Mouse (Mus musculus): ENCODE measurements around the gene Kmt5c.

Gene Kmt5c

GRCm38 (mm10) chr7:4739544-4740275 lies at the start of gene Kmt5c:
Gene Kmt5c, plus strand, starts transcription at chr7:4740115.
- peak; percentile 99 for DNase-seq (ENCODE audit: low spot score)

- peak; percentile 88 for DNase-seq (ENCODE audit: low spot score)
These were observed 49.5 kb upstream of the Kmt5c start, which contains the start of gene Brsk1 for GRCm38 (mm10) chr7:4690387-4690786. Gene Brsk1, plus strand, starts transcription at chr7:4690604.

- DNase-seq (ENCODE audit: low spot score), result no peak
These were observed 48.8 kb upstream of the Kmt5c start for GRCm38 (mm10) chr7:4690951-4691653.

GRCm38 (mm10) chr7:4693004-4693403 lies 46.9 kb upstream of the Kmt5c start:
- no peak for DNase-seq (ENCODE audit: low spot score)

- peak; percentile 30 for DNase-seq (ENCODE audit: low spot score)
These were observed 37.6 kb upstream of the Kmt5c start for GRCm38 (mm10) chr7:4702334-4702733.

GRCm38 (mm10) chr7:4703195-4703594 lies 36.7 kb upstream of the Kmt5c start:
- DNase-seq (ENCODE audit: low spot score), result no peak

GRCm38 (mm10) chr7:4705098-4705497 lies 34.8 kb upstream of the Kmt5c start:
- DNase-seq (ENCODE audit: low spot score), result peak; percentile 62

- no peak for DNase-seq (ENCODE audit: low spot score)
These were observed 27.3 kb upstream of the Kmt5c start for GRCm38 (mm10) chr7:4712594-4712993.

GRCm38 (mm10) chr7:4716955-4717354 lies 23.0 kb upstream of the Kmt5c start:
- DNase-seq (ENCODE audit: low spot score), result no peak

- no peak for DNase-seq (ENCODE audit: low spot score)
These were observed 20.6 kb upstream of the Kmt5c start for GRCm38 (mm10) chr7:4719276-4719675.

GRCm38 (mm10) chr7:4723508-4723907 lies 16.4 kb upstream of the Kmt5c start:
- no peak for DNase-seq (ENCODE audit: low spot score)

GRCm38 (mm10) chr7:4724359-4724758 lies 15.6 kb upstream of the Kmt5c start:
- DNase-seq (ENCODE audit: low spot score), result no peak

- no peak for DNase-seq (ENCODE audit: low spot score)
These were observed 14.7 kb upstream of the Kmt5c start, which contains the start of gene Tmem150b for GRCm38 (mm10) chr7:4725169-4725568. Gene Tmem150b, minus strand, starts transcription at chr7:4725249.

- no peak for DNase-seq (ENCODE audit: low spot score)
These were observed 8.8 kb upstream of the Kmt5c start for GRCm38 (mm10) chr7:4731090-4731489.

- DNase-seq (ENCODE audit: low spot score), result no peak
These were observed 6.9 kb upstream of the Kmt5c start for GRCm38 (mm10) chr7:4732968-4733392.

- no peak for DNase-seq (ENCODE audit: low spot score)
These were observed 823 bp upstream of the Kmt5c start for GRCm38 (mm10) chr7:4739041-4739543.

- DNase-seq (ENCODE audit: low spot score), result peak; percentile 32
These were observed 403 bp downstream of the Kmt5c start for GRCm38 (mm10) chr7:4740309-4740727.

GRCm38 (mm10) chr7:4741151-4741550 lies 1.2 kb downstream of the Kmt5c start:
- peak; percentile 59 for DNase-seq (ENCODE audit: low spot score)

GRCm38 (mm10) chr7:4741672-4742481 lies 2.0 kb downstream of the Kmt5c start:
- no peak for DNase-seq (ENCODE audit: low spot score)

- no peak for DNase-seq (ENCODE audit: low spot score)
These were observed 2.5 kb downstream of the Kmt5c start for GRCm38 (mm10) chr7:4742482-4742819.

GRCm38 (mm10) chr7:4743354-4743753 lies 3.4 kb downstream of the Kmt5c start:
- DNase-seq (ENCODE audit: low spot score), result no peak

GRCm38 (mm10) chr7:4744886-4745285 lies 5.0 kb downstream of the Kmt5c start:
- no peak for DNase-seq (ENCODE audit: low spot score)
